Mouse (Mus musculus) cortical plate, adult 2 months (tissue): ENCODE measurements around the gene Tifab. TPM values are rescaled to one million over a fixed set of nuclear protein-coding genes. Genes with fewer than 3 reads are reported as not detected.
A peak's percentile ranks its signal among the peaks of the same experiment; 100 is the strongest.

Source experiments
- H3K27ac ChIP-seq: fragments of 200-500 bp; 2 replicates; pipeline ENCODE4 v1.5.1; 2012; ENCODE audit warnings: low read length, control low read depth, inconsistent platforms; ENCODE audit not compliant: insufficient read depth
- H3K4me1 ChIP-seq: fragments of 200-500 bp; 2 replicates; pipeline ENCODE4 v1.6.1; 2011; ENCODE audit warnings: low read length; ENCODE audit not compliant: control insufficient read depth, insufficient read depth
- H3K4me3 ChIP-seq: fragments of 200-500 bp; 2 replicates; pipeline ENCODE4 v1.5.1; 2011; ENCODE audit warnings: mild to moderate bottlenecking, low read length, control low read depth; ENCODE audit not compliant: insufficient read depth
- CTCF ChIP-seq: fragments of 200-500 bp; IDR thresholded peaks from 2 replicates; pipeline ENCODE4 v1.5.1; 2011; ENCODE audit warnings: mild to moderate bottlenecking, control low read depth, low read length; ENCODE audit not compliant: insufficient read depth; ENCODE audit errors: extremely low read depth
- POLR2A ChIP-seq: fragments of 200-500 bp; IDR thresholded peaks from 2 replicates; pipeline ENCODE4 v1.6.1; 2011; ENCODE audit warnings: mild to moderate bottlenecking, low read length, control low read depth; ENCODE audit not compliant: insufficient read depth; ENCODE audit errors: extremely low read depth
- polyA plus RNA-seq: library from polyadenylated mRNA; depleted of rRNA; stranded (reverse); fragments of >200 nt; gene quantifications from 2 replicates; pipeline ENCODE4 v1.2.3, GENCODE M21; 2012

The Tifab gene
- polyA plus RNA-seq, 1 experiment = 2.4 TPM

- no peaks in the 10 kb centered on the region for H3K4me1 ChIP-seq
- TF ChIP-seq CTCF (no peak), POLR2A (no peak)
- no peak overlapping the region for H3K4me3 ChIP-seq
- no peak overlapping the region for H3K27ac ChIP-seq
Measured at GRCm38 (mm10) chr13:56143151-56143513, 35.6 kb downstream of the Tifab start.

- TF ChIP-seq CTCF (no peak), POLR2A (no peak)
- Histone ChIP-seq H3K4me1 (no peaks in the 10 kb centered on the region), H3K27ac (no peak overlapping the region), H3K4me3 (no peak overlapping the region)
Measured at GRCm38 (mm10) chr13:56142382-56143150, 36.1 kb downstream of the Tifab start.

GRCm38 (mm10) chr13:56139167-56139751 lies 39.4 kb downstream of the Tifab start:
- no peak for TF ChIP-seq POLR2A
- no peak for TF ChIP-seq CTCF
- Histone ChIP-seq H3K27ac (no peak overlapping the region), H3K4me3 (no peak overlapping the region), H3K4me1 (peaks cover 2% of the 10 kb centered on the region; the same call in 1 of the 2 replicates)

GRCm38 (mm10) chr13:56136200-56136599 lies 42.5 kb downstream of the Tifab start, which contains the start of gene H2afy:
Gene H2afy (minus strand): TSS chr13:56136361.
- Histone ChIP-seq H3K4me1 (peaks cover 2% of the 10 kb centered on the region; the same call in 1 of the 2 replicates), H3K27ac (peak within 1 kb of the TSS; percentile 36), H3K4me3 (peak within 1 kb of the TSS; percentile 63)
- TF ChIP-seq CTCF (no peak), POLR2A (no peak)

- no peak for TF ChIP-seq CTCF
- TF ChIP-seq POLR2A = 0 out of 2 replicates have a peak, but pooled peaks have one; percentile 13
- Histone ChIP-seq H3K4me1 (peaks cover 2% of the 10 kb centered on the region; the same call in 1 of the 2 replicates), H3K4me3 (peak overlapping the region; percentile 63), H3K27ac (peak overlapping the region; percentile 36)
Measured at GRCm38 (mm10) chr13:56135231-56136052, 43.2 kb downstream of the Tifab start.

- Histone ChIP-seq H3K4me1 (peaks cover 2% of the 10 kb centered on the region; the same call in 1 of the 2 replicates), H3K27ac (peak overlapping the region; percentile 21; the same call in 1 of the 2 replicates), H3K4me3 (peak overlapping the region; percentile 63)
Measured at GRCm38 (mm10) chr13:56134631-56135181, 44.0 kb downstream of the Tifab start.

GRCm38 (mm10) chr13:56134031-56134430 lies 44.7 kb downstream of the Tifab start:
- TF ChIP-seq POLR2A (no peak), CTCF (no peak)
- H3K27ac ChIP-seq = no peak overlapping the region
- H3K4me1 ChIP-seq = peaks cover 2% of the 10 kb centered on the region; the same call in 1 of the 2 replicates
- H3K4me3 ChIP-seq = peak overlapping the region; percentile 63; the same call in 1 of the 2 replicates

More at GRCm38 (mm10) chr13:56134631-56135181, 44.0 kb downstream of the Tifab start:
- TF ChIP-seq POLR2A (no peak), CTCF (no peak)

GRCm38 (mm10) chr13:56132941-56133340 lies 45.7 kb downstream of the Tifab start:
- TF ChIP-seq CTCF (no peak), POLR2A (no peak)
- no peak overlapping the region for H3K27ac ChIP-seq
- H3K4me1 ChIP-seq = peaks cover 2% of the 10 kb centered on the region; the same call in 1 of the 2 replicates
- no peak overlapping the region; the same call in 1 of the 2 replicates for H3K4me3 ChIP-seq

GRCm38 (mm10) chr13:56132326-56132936 lies 46.3 kb downstream of the Tifab start:
- peaks cover 2% of the 10 kb centered on the region; the same call in 1 of the 2 replicates for H3K4me1 ChIP-seq
- no peak overlapping the region for H3K27ac ChIP-seq
- no peak for TF ChIP-seq CTCF
- no peak for TF ChIP-seq POLR2A
- no peak overlapping the region for H3K4me3 ChIP-seq
